Mouse (Mus musculus) E14TG2a.4 (cell line): Measurements from ENCODE around the gene Sf3a2.

Experiments used
- CTCF ChIP-seq: conservative IDR thresholded peaks from 2 replicates; pipeline ENCODE4 v1.5.1; 2014; ENCODE audit warnings: low read length
- NANOG ChIP-seq: IDR thresholded peaks from 2 replicates; pipeline ENCODE4 v1.6.1; 2014; ENCODE audit warnings: borderline replicate concordance, low read length, mixed read lengths
- POU5F1 ChIP-seq: IDR thresholded peaks from 2 replicates; pipeline ENCODE4 v1.6.1; 2014; ENCODE audit warnings: low read length, borderline replicate concordance

- TF ChIP-seq CTCF (no peak), POU5F1 (no peak), NANOG (no peak)
Observed at GRCm38 (mm10) chr10:80797186-80798149, 530 bp upstream of the Sf3a2 start.
